Comparison of ENCODE assay signal across 11 mouse cellular contexts in genomic region chr5:137358382-137358781, GRCm38 (mm10). TPM values are rescaled to one million over a fixed set of nuclear protein-coding genes. Genes with fewer than 3 reads are reported as not detected.
DNase-seq lines count a peak whose midpoint lies in the region; ATAC-seq and TF ChIP-seq lines count a peak whose summit lies in the region.
"Had no signal": no experiment of that assay in that cellular context is flagged by ENCODE, and none has a peak within 500 bp of the region (broad histone marks: within the 10 kb centered on the region; RNA-seq: fewer than 3 reads in every experiment).

No protein-coding gene starts in this region.

- no peaks in the 10 kb centered on the region for H3K27me3 ChIP-seq in intestine, postnatal 0 days (replicated peaks; ENCODE audit: control insufficient read depth, insufficient read depth, low read length)
- H3K27me3 ChIP-seq in intestine, embryonic 16.5 days (replicated peaks; ENCODE audit: control insufficient read depth, insufficient read depth, low read length): no peaks in the 10 kb centered on the region
- no peaks in the 10 kb centered on the region for H3K27me3 ChIP-seq in lung, postnatal 0 days (replicated peaks; ENCODE audit: insufficient read depth, low read length)
- no peaks in the 10 kb centered on the region for H3K27me3 ChIP-seq in splenic B cell, adult 2 months (ENCODE audit: control insufficient read depth, insufficient read depth, low read length, poor library complexity, severe bottlenecking)
- H3K27me3 ChIP-seq: lung, embryonic 15.5 days; midbrain, embryonic 13.5 days had no signal

- no peak for TF ChIP-seq EP300 in lung, postnatal 0 days (IDR thresholded peaks at IDR 0.05)

- H3K4me2 ChIP-seq in intestine, postnatal 0 days (replicated peaks; ENCODE audit: low read depth): no peak overlapping the region
- no peak overlapping the region for H3K4me2 ChIP-seq in intestine, embryonic 16.5 days (ENCODE audit: low read depth, low read length)
- H3K4me2 ChIP-seq in lung, postnatal 0 days (replicated peaks; ENCODE audit: low read depth, low read length): no peak overlapping the region
- H3K4me2 ChIP-seq: lung, embryonic 15.5 days; midbrain, embryonic 13.5 days had no signal

- H3K36me3 ChIP-seq in intestine, postnatal 0 days (ENCODE audit: control insufficient read depth, insufficient read depth): peaks cover 86% of the 10 kb centered on the region
- peaks cover 50% of the 10 kb centered on the region for H3K36me3 ChIP-seq in intestine, embryonic 16.5 days (ENCODE audit: control insufficient read depth, insufficient read depth, low read length)
- peaks cover 47% of the 10 kb centered on the region for H3K36me3 ChIP-seq in lung, postnatal 0 days (ENCODE audit: insufficient read depth, low read length)
- H3K36me3 ChIP-seq in splenic B cell, adult 2 months (ENCODE audit: control insufficient read depth, insufficient read depth, low read length, poor library complexity, severe bottlenecking): no peaks in the 10 kb centered on the region

- H3K9me3 ChIP-seq in intestine, postnatal 0 days (ENCODE audit: control insufficient read depth): no peaks in the 10 kb centered on the region
- H3K9me3 ChIP-seq in intestine, embryonic 16.5 days (ENCODE audit: control insufficient read depth, low read length): no peaks in the 10 kb centered on the region
- no peaks in the 10 kb centered on the region for H3K9me3 ChIP-seq in lung, postnatal 0 days (ENCODE audit: low read length)
- H3K9me3 ChIP-seq: lung, embryonic 15.5 days; midbrain, embryonic 13.5 days had no signal

- no peak overlapping the region for H3K27ac ChIP-seq in intestine, postnatal 0 days (ENCODE audit: low read depth, low read length)
- H3K27ac ChIP-seq in intestine, embryonic 16.5 days (ENCODE audit: low read length): no peak overlapping the region
- no peak overlapping the region for H3K27ac ChIP-seq in lung, postnatal 0 days (ENCODE audit: low read length)
- H3K27ac ChIP-seq: lung, embryonic 15.5 days; midbrain, embryonic 13.5 days had no signal

- WGBS in intestine, postnatal 0 days: 35% methylated on average over 7 of the region's 7 CpGs
- WGBS in intestine, embryonic 16.5 days: 35% methylated on average over 7 of the region's 7 CpGs
- 31% methylated on average over 7 of the region's 7 CpGs for WGBS in lung, postnatal 0 days

- DNase-seq in lung, postnatal 0 days (ENCODE audit: low spot score): no peak
- no peak for DNase-seq in lung, adult 18-20 months
- peak; percentile 54 for DNase-seq in R1 (ENCODE audit: low read depth, low spot score)
- DNase-seq in splenic B cell, adult 2 months (ENCODE audit: low read depth, low spot score): peak; percentile 30
- no peak for DNase-seq in right cerebral cortex, adult 18-20 months
- DNase-seq: adrenal gland, postnatal 36 days; heart, postnatal 36 days had no signal

- H3K4me3 ChIP-seq in intestine, postnatal 0 days (ENCODE audit: low read depth, low read length): no peak overlapping the region
- no peak overlapping the region for H3K4me3 ChIP-seq in intestine, embryonic 16.5 days (ENCODE audit: low read length)
- no peak overlapping the region for H3K4me3 ChIP-seq in lung, postnatal 0 days (ENCODE audit: low read depth, low read length)
- H3K4me3 ChIP-seq: lung, embryonic 15.5 days; midbrain, embryonic 13.5 days had no signal

- peak; percentile 50 for TF ChIP-seq CTCF in intestine, postnatal 0 days (IDR thresholded peaks at IDR 0.05; ENCODE audit: low read depth)
- TF ChIP-seq CTCF in lung, postnatal 0 days (IDR thresholded peaks at IDR 0.05): peak; percentile 46

- H3K9ac ChIP-seq in intestine, postnatal 0 days (ENCODE audit: low read depth, low read length): no peak overlapping the region
- no peak overlapping the region for H3K9ac ChIP-seq in intestine, embryonic 16.5 days (ENCODE audit: low read depth, low read length)
- H3K9ac ChIP-seq in lung, postnatal 0 days (replicated peaks; ENCODE audit: low read depth): no peak overlapping the region
- H3K9ac ChIP-seq: lung, embryonic 15.5 days; midbrain, embryonic 13.5 days had no signal

- ATAC-seq in intestine, postnatal 0 days: no peak
- no peak for ATAC-seq in intestine, embryonic 16.5 days
- no peak for ATAC-seq in lung, postnatal 0 days
- ATAC-seq: midbrain, embryonic 13.5 days had no signal

- no peaks in the 10 kb centered on the region for H3K4me1 ChIP-seq in intestine, postnatal 0 days (replicated peaks; ENCODE audit: control insufficient read depth, insufficient read depth, low read length)
- peaks cover 2% of the 10 kb centered on the region; the same call in 1 of the 2 replicates for H3K4me1 ChIP-seq in intestine, embryonic 16.5 days (ENCODE audit: control insufficient read depth, insufficient read depth, low read length)
- no peaks in the 10 kb centered on the region for H3K4me1 ChIP-seq in lung, postnatal 0 days (ENCODE audit: insufficient read depth, low read depth, low read length)
- H3K4me1 ChIP-seq: midbrain, embryonic 13.5 days had no signal

RNA-seq across cellular contexts. Expression of gene Ephb4, which starts 8.5 kb away (rescaled TPM):
- polyA plus RNA-seq in intestine, postnatal 0 days (2015; fragmentation: Nextera tagmentation; extraction: Ambion mirVana): 12.6 and 12.9 TPM in 2 replicates
- polyA plus RNA-seq in intestine, embryonic 16.5 days (2015; fragmentation: Nextera tagmentation; extraction: Ambion mirVana): 29.9 and 31.2 TPM in 2 replicates
- 30.9 and 33.2 TPM in 2 replicates for polyA plus RNA-seq in lung, postnatal 0 days (2015; fragmentation: Nextera tagmentation; extraction: Ambion mirVana)

RNA-seq across cellular contexts. Expression of gene Slc12a9, which starts 25.0 kb away (rescaled TPM):
- polyA plus RNA-seq in intestine, postnatal 0 days (2015; fragmentation: Nextera tagmentation; extraction: Ambion mirVana): 11.8 and 13.4 TPM in 2 replicates
- 14.7 and 15.7 TPM in 2 replicates for polyA plus RNA-seq in intestine, embryonic 16.5 days (2015; fragmentation: Nextera tagmentation; extraction: Ambion mirVana)
- polyA plus RNA-seq in lung, postnatal 0 days (2015; fragmentation: Nextera tagmentation; extraction: Ambion mirVana): 8.2 TPM in 2 replicates

RNA-seq across cellular contexts. Expression of gene Trip6, which starts 44.2 kb away (rescaled TPM):
- polyA plus RNA-seq in intestine, postnatal 0 days (2015; fragmentation: Nextera tagmentation; extraction: Ambion mirVana): 23.8 and 24.8 TPM in 2 replicates
- 61.2 and 68.0 TPM in 2 replicates for polyA plus RNA-seq in intestine, embryonic 16.5 days (2015; fragmentation: Nextera tagmentation; extraction: Ambion mirVana)
- 45.8 and 50.1 TPM in 2 replicates for polyA plus RNA-seq in lung, postnatal 0 days (2015; fragmentation: Nextera tagmentation; extraction: Ambion mirVana)

RNA-seq across cellular contexts. Expression of gene Srrt, which starts 50.9 kb away (rescaled TPM):
- polyA plus RNA-seq in intestine, postnatal 0 days (2015; fragmentation: Nextera tagmentation; extraction: Ambion mirVana): 31.3 and 32.2 TPM in 2 replicates
- 106 and 113 TPM in 2 replicates for polyA plus RNA-seq in intestine, embryonic 16.5 days (2015; fragmentation: Nextera tagmentation; extraction: Ambion mirVana)
- 30.9 and 32.7 TPM in 2 replicates for polyA plus RNA-seq in lung, postnatal 0 days (2015; fragmentation: Nextera tagmentation; extraction: Ambion mirVana)

Comparison
In these comparisons a context has a peak if more than half of its experiments do, and no peak if none do; other contexts are left out.
1. DNase-seq: peak in R1 (single experiment) and splenic B cell, adult 2 months (single experiment); none in lung, postnatal 0 days (single experiment), lung, adult 18-20 months (0 of 2) and right cerebral cortex, adult 18-20 months (single experiment).